Mouse (Mus musculus): Measurements from ENCODE around the gene Gja5. TPM values are rescaled to one million over a fixed set of nuclear protein-coding genes. Genes with fewer than 3 reads are reported as not detected.

The Gja5 gene
- 9.7 and 10.6 TPM in 2 replicates for polyA plus RNA-seq (2015; fragmentation: Nextera tagmentation; extraction: Ambion mirVana)

DNA sequence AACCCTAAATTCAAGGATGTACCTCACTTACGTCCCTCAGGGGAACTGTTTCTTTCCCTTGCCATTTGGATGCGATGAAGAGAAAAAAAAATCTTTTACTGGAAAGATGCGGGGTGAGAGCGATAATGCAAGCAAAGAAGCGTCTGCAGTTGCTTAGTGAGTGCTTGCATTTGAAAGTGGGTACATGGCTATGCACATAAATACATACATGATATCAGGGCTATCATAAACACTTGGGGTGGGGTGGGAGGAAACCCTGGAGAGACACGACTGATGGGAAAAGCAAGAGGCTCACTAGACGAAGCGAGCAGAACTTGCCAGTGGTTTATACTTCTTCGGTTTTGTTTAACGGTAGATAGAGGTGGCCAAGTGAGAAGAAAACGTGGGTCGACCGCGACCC is at the start of gene Gja5:
Gene Gja5, plus strand, starts transcription at position 301 of the 400 bp plus-strand sequence.
- peaks cover 8% of the 10 kb centered on the region for H3K27me3 ChIP-seq
- H3K27ac ChIP-seq = no peak within 1 kb of the TSS
- H3K4me3 ChIP-seq = peak within 1 kb of the TSS; percentile 99
- peak within 1 kb of the TSS; percentile 96 for H3K9ac ChIP-seq
- 16% methylated on average over 14 of the region's 14 CpGs for WGBS
- H3K9me3 ChIP-seq = no peaks in the 10 kb centered on the region
- H3K4me1 ChIP-seq = peaks cover 7% of the 10 kb centered on the region
- no peak for ATAC-seq (ENCODE audit: insufficient number of reproducible peaks, insufficient read depth, low FRiP score, low TSS enrichment, low read depth)
- H3K36me3 ChIP-seq = no peaks in the 10 kb centered on the region
- peak within 1 kb of the TSS; percentile 86 for H3K4me2 ChIP-seq

DNA sequence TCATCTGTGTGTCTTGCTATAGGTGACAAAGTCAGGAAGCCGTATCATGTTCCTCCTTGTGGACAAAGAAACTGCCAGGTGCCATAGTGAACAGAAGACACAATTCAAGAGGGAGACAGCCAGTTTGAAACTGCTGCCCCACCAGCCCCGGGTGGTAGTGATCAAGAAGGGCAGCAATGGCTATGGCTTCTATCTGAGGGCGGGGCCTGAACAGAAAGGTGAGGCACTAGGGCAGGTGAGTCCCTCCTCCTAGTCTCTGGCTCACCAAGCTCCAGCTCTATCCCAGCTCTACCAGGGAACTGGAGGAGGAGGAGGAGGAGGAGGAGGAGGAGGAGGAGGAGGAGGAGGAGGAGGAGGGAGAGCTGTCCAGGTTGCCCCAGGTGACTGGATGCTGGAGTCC is 48.7 kb upstream of the Gja5 start:
- no peak for ATAC-seq (ENCODE audit: insufficient number of reproducible peaks, insufficient read depth, low FRiP score, low TSS enrichment, low read depth)
- no peak overlapping the region for H3K9ac ChIP-seq
- no peak overlapping the region for H3K27ac ChIP-seq
- no peak overlapping the region for H3K4me2 ChIP-seq
- no peak overlapping the region for H3K4me3 ChIP-seq
- H3K27me3 ChIP-seq = no peaks in the 10 kb centered on the region
- H3K4me1 ChIP-seq = no peaks in the 10 kb centered on the region
- WGBS = 79% methylated on average over 3 of the region's 3 CpGs
- H3K9me3 ChIP-seq = no peaks in the 10 kb centered on the region
- H3K36me3 ChIP-seq = 0 out of 2 replicates have a peak, but pooled peaks cover 4% of the 10 kb centered on the region

DNA sequence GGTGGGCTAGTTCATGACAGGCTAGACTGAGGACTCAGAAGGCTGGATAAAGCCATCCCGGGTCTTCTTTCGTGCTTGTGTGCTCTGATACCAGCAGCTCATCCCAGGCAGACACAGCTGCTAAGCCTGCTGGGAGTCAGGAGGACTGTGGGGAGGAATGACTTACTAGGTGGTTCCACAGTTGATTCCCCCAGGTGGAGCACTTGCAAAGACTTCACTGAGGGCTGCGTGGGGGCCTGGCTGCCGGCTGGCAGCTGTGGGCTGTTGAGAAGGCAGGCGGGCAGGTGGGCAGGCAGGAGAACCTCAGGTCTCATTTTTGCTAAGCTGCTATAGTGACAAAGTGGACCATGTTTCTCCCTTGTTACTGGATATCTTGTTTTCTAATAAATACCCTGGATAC is 44.0 kb upstream of the Gja5 start:
- Histone ChIP-seq H3K9ac (no peak overlapping the region), H3K27ac (no peak overlapping the region), H3K4me1 (no peaks in the 10 kb centered on the region), H3K9me3 (no peaks in the 10 kb centered on the region), H3K4me2 (no peak overlapping the region), H3K4me3 (no peak overlapping the region), H3K36me3 (0 out of 2 replicates have a peak, but pooled peaks cover 4% of the 10 kb centered on the region), H3K27me3 (no peaks in the 10 kb centered on the region)
- ATAC-seq (ENCODE audit: insufficient number of reproducible peaks, insufficient read depth, low FRiP score, low TSS enrichment, low read depth) = no peak
- 90% methylated on average over 5 of the region's 5 CpGs for WGBS

DNA sequence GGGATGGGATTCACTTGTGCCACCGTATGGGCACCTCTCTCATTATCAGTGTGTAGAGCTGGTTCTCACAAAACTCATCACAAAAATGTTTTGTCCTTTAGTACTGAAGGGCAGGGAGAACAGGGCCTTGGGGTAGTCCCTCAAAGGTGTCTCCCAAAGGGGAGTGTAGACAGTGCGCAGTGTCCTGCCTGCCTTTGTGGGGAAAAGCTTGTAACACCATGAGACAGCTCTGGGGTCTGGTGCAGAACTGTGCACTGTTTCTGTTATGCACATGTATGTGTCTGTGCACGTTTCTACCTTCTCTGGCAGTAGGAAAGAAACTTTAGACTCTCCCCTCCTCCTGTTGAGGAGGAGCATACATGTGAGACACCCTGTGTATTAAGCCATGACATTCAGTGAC is 36.6 kb upstream of the Gja5 start:
- H3K9ac ChIP-seq = no peak overlapping the region
- 91% methylated on average over 3 of the region's 3 CpGs for WGBS
- no peaks in the 10 kb centered on the region for H3K27me3 ChIP-seq
- no peaks in the 10 kb centered on the region for H3K9me3 ChIP-seq
- H3K4me2 ChIP-seq = no peak overlapping the region
- H3K27ac ChIP-seq = no peak overlapping the region
- no peak overlapping the region for H3K4me3 ChIP-seq
- H3K4me1 ChIP-seq = no peaks in the 10 kb centered on the region
- ATAC-seq (ENCODE audit: insufficient number of reproducible peaks, insufficient read depth, low FRiP score, low TSS enrichment, low read depth) = no peak
- peaks cover 46% of the 10 kb centered on the region for H3K36me3 ChIP-seq

DNA sequence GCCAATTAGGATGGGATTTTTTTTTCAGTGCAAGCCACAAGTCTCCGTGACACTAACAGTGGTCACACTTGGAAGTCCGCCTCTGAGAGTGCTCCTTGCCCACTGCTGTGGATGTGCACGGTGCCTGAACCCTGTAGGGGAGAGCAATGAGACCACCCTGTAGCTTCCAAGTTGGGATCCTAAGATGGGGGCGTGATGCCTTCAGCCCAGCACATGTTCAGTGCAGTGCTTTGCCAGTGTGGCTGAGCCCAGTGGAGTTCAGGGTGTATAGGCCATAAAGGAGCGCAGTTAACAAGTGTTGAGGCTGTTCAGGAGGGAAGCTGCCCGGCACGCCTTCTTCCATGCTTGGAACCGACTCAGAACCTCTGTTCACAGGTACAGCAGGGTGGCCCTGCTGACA is 35.9 kb upstream of the Gja5 start:
- Histone ChIP-seq H3K27ac (no peak overlapping the region), H3K36me3 (peaks cover 53% of the 10 kb centered on the region), H3K4me2 (no peak overlapping the region), H3K4me1 (no peaks in the 10 kb centered on the region), H3K27me3 (no peaks in the 10 kb centered on the region), H3K4me3 (no peak overlapping the region), H3K9me3 (no peaks in the 10 kb centered on the region), H3K9ac (no peak overlapping the region)
- WGBS = 93% methylated on average over 8 of the region's 8 CpGs
- ATAC-seq (ENCODE audit: insufficient number of reproducible peaks, insufficient read depth, low FRiP score, low TSS enrichment, low read depth) = no peak

DNA sequence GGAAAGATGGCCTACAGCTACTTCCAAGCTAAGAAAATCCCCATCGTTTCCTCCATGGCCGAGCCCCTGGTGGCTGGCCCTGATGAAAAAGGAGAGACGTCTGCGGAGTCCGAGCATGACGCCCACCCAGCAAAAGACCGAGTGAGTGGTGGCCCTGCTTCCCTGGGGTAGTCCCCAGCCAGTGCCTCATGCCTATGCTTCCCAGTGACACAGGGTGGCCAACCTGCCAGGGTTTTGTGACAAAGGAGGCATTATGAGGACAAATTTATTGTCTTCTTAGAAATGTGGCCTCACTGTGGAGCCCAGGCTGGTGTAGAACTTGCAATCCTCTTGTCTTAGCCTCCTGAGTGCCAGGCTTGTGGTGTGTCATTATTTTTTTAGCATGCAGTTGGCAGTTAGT is 35.4 kb upstream of the Gja5 start:
- no peaks in the 10 kb centered on the region for H3K27me3 ChIP-seq
- no peak overlapping the region for H3K4me3 ChIP-seq
- no peak overlapping the region for H3K27ac ChIP-seq
- H3K9ac ChIP-seq = no peak overlapping the region
- H3K4me1 ChIP-seq = no peaks in the 10 kb centered on the region
- H3K4me2 ChIP-seq = no peak overlapping the region
- peaks cover 58% of the 10 kb centered on the region for H3K36me3 ChIP-seq
- ATAC-seq (ENCODE audit: insufficient number of reproducible peaks, insufficient read depth, low FRiP score, low TSS enrichment, low read depth) = no peak
- WGBS = 95% methylated on average over 7 of the region's 7 CpGs
- no peaks in the 10 kb centered on the region for H3K9me3 ChIP-seq

DNA sequence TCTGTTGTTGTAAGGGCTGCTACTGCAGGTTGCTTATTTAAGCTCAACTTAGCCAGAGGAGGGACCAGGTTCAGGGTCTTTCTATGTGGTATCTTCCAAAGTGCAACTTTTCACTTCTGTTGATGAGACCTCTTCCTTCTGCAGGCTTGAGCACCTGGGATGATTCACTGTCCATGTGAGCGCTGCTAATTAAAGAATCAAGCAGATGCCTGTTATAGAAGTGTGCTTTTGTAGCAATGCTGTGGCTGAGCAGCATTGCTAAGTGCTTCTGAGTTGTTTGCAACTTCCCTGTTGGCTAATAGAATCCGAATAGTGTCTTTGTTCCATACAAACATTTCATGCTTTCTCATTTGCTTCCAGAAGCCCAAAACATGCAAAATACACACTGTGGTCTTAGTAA is 34.2 kb upstream of the Gja5 start:
- Histone ChIP-seq H3K4me1 (no peaks in the 10 kb centered on the region), H3K9me3 (no peaks in the 10 kb centered on the region), H3K27ac (no peak overlapping the region), H3K4me2 (no peak overlapping the region), H3K9ac (no peak overlapping the region), H3K36me3 (peaks cover 68% of the 10 kb centered on the region), H3K27me3 (no peaks in the 10 kb centered on the region), H3K4me3 (no peak overlapping the region)
- ATAC-seq (ENCODE audit: insufficient number of reproducible peaks, insufficient read depth, low FRiP score, low TSS enrichment, low read depth) = no peak
- 90% methylated on average over 2 of the region's 2 CpGs for WGBS

DNA sequence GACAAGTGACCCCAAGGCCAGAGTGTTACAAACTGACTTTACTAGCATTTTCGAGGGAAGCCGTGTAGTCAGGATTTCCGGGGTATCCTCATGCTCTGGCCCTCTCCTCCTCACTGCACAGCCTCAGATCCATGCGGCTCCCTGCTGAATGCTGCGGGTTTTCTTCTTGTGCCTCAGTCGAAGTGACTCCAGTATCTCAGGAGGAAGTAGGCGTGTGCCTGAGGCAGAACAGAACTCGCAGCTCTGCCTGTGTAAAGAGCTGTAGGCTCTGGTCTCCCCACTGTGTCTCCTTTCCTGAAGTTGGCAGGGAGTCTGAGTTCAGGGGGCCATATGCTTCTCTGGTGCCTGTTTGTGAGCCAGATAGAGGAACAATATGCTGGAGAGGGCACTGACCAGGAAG is 33.4 kb upstream of the Gja5 start:
- peaks cover 73% of the 10 kb centered on the region for H3K36me3 ChIP-seq
- H3K4me3 ChIP-seq = no peak overlapping the region
- ATAC-seq (ENCODE audit: insufficient number of reproducible peaks, insufficient read depth, low FRiP score, low TSS enrichment, low read depth) = no peak
- no peaks in the 10 kb centered on the region for H3K27me3 ChIP-seq
- no peak overlapping the region for H3K4me2 ChIP-seq
- no peaks in the 10 kb centered on the region for H3K9me3 ChIP-seq
- no peak overlapping the region for H3K27ac ChIP-seq
- 76% methylated on average over 8 of the region's 8 CpGs for WGBS
- H3K4me1 ChIP-seq = no peaks in the 10 kb centered on the region
- H3K9ac ChIP-seq = no peak overlapping the region

DNA sequence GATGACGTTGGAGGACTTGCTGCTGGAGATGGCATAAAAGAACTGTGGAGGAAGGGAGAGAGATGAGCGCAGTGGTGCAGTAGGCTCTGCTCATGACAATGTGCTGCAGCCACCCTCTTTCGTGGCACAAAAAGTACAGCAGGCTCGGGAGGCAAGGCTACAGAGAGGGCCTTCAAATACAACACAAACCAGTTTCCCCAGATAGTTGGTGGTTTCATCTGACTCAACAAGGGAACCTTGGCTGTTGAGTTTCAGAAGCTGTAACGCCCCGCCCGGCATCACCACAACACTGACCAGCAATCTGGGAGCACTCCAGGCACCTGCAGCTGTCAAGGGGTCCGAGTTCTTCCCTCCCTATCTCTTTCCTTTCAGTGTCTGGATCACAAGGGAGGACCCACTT is 32.0 kb upstream of the Gja5 start:
- H3K36me3 ChIP-seq = peaks cover 78% of the 10 kb centered on the region
- no peak for ATAC-seq (ENCODE audit: insufficient number of reproducible peaks, insufficient read depth, low FRiP score, low TSS enrichment, low read depth)
- H3K4me2 ChIP-seq = no peak overlapping the region
- no peak overlapping the region for H3K4me3 ChIP-seq
- H3K4me1 ChIP-seq = no peaks in the 10 kb centered on the region
- no peak overlapping the region for H3K9ac ChIP-seq
- H3K27me3 ChIP-seq = no peaks in the 10 kb centered on the region
- WGBS = 92% methylated on average over 8 of the region's 8 CpGs
- no peak overlapping the region for H3K27ac ChIP-seq
- H3K9me3 ChIP-seq = no peaks in the 10 kb centered on the region

DNA sequence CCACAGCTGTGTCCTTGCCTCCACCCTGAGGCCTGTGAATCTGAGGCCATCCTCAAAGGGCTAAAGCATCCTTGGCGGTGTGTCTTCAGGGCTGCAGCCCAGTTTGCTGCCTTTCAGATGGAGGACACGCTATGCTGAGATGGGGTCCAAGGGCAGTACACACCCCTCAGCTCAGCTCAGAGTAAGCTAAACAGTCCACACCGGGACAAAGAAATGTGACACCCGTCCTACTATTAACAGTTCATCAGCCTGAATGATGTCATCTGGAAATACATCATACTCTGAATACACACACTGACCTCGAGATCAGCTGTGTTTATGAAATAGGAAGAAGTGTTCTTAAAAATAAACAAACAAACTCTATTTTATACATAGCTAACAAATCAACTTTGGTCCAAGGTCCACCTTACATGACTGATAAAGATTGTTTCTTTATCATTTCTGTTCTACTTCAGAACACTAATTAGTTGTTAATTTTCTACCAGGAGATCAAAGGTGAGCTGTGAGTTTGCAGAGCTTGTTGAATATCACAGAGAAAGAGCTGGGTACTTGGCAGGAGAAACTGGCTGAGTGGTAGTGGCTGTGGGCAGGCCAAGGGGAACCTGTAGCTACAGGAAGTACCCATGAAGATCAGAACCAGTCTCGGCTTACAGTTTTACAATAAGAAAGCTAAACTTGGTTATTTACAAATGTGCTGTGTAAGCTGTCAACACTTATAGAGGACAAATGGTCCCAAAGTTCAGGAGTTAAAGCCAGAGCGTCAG is 29.5 kb upstream of the Gja5 start:
- Histone ChIP-seq H3K9ac (no peak overlapping the region), H3K36me3 (peaks cover 79% of the 10 kb centered on the region), H3K27me3 (no peaks in the 10 kb centered on the region), H3K4me2 (no peak overlapping the region), H3K27ac (no peak overlapping the region), H3K4me1 (no peaks in the 10 kb centered on the region), H3K4me3 (no peak overlapping the region), H3K9me3 (no peaks in the 10 kb centered on the region)
- no peak for ATAC-seq (ENCODE audit: insufficient number of reproducible peaks, insufficient read depth, low FRiP score, low TSS enrichment, low read depth)
- 81% methylated on average over 7 of the region's 7 CpGs for WGBS

DNA sequence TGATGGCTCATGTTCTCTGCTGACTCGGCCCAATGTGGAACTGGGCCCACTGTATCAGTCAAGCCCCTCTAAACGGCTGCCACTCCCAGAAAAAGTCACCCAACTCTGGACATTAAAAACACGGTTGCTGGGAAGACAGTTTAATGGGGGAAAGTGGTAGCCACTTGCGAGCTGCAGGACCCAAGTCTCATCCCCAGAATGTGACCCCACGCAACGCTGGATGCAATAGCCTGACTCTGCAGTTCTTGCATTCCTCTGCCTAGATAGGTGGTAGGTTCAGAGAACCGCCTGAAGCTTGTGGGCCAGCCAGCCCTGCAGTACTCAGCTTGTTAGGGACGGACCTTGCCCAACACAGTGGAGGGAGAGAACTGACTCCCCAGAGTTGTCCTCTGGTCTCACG is 25.0 kb upstream of the Gja5 start:
- Histone ChIP-seq H3K4me1 (no peaks in the 10 kb centered on the region), H3K4me3 (no peak overlapping the region), H3K4me2 (no peak overlapping the region), H3K27me3 (no peaks in the 10 kb centered on the region), H3K27ac (no peak overlapping the region), H3K9ac (no peak overlapping the region), H3K9me3 (no peaks in the 10 kb centered on the region), H3K36me3 (peaks cover 75% of the 10 kb centered on the region)
- no peak for ATAC-seq (ENCODE audit: insufficient number of reproducible peaks, insufficient read depth, low FRiP score, low TSS enrichment, low read depth)
- 90% methylated on average over 9 of the region's 9 CpGs for WGBS

DNA sequence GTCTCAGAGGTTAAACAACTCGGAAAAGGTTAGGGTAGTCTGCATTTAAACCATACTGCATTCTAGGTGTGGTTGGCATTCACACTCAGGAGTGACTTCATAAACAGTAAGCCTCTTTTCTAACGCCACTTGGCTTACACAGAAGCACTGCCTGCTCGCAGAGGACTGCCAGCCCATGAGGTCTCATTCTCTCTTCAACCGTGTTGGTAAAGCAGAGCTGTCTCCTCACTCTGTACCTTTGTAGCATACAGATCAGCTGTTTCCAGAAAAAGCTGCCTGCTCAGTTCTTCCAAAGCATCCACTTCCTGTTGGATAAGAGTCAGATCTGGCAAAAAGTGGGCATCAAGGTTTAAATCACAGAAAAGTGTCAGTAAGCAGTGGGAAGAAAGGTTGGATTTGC is 24.1 kb upstream of the Gja5 start:
- no peak for ATAC-seq (ENCODE audit: insufficient number of reproducible peaks, insufficient read depth, low FRiP score, low TSS enrichment, low read depth)
- Histone ChIP-seq H3K36me3 (peaks cover 72% of the 10 kb centered on the region), H3K4me1 (no peaks in the 10 kb centered on the region), H3K4me3 (no peak overlapping the region), H3K27me3 (no peaks in the 10 kb centered on the region), H3K4me2 (no peak overlapping the region), H3K9me3 (no peaks in the 10 kb centered on the region), H3K9ac (no peak overlapping the region), H3K27ac (no peak overlapping the region)
- 91% methylated on average over 4 of the region's 4 CpGs for WGBS
